Mouse (Mus musculus) adrenal gland, adult 8-10 months (tissue): ENCODE measurements at regions not wholly inside any gene's neighbourhood (a gene's known extent, or its start where the extent isn't known, plus 50 kb on each side); places are given as distances from the start of the nearest gene placed in this dataset.
A peak's percentile ranks its signal among the peaks of the same experiment; 100 is the strongest.

Source experiments
- DNase-seq: peaks from one replicate; pipeline ENCODE4 v3.0.0; 2022

DNA sequence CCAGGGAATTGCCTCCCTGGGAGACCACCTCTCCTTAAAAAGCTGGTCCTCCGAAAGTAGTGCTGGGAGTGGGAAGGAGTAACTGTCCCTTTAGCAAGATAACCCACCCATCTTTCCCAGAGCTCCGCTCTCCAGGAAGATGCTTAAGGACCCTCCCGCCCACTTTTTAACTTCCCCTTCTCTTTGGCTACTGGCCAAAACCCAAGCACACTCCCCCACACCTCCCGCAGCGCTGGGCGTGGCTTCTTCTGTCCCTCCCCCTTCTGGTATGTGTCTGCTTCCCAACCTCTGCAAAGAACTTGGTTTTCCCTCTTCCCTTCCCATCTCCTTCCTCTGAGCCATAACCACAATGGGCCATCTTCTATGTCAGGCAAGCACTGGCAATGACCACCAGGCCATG lies 85.4 kb downstream of the Rpap3 start:
- no peak for DNase-seq

DNA sequence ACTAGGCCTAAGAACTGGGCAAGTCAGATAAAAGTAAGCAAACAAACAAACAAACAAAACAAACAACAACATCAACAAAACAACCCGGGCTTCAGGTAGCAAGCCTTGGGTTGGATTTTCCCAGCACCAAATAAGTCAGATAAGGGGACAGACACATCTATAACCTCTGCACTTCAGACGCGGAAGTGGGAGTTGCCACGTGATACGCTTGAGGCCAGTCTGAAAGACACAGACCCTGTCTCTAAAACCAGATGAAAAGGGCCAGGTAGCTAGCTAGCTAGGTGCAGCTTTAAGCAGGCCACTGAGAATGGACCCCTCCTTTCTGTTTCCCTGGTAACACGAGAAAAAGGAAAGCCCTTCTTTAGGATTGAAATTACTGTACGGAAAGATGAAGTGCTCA lies 85.9 kb downstream of the Rpap3 start:
- no peak for DNase-seq

DNA sequence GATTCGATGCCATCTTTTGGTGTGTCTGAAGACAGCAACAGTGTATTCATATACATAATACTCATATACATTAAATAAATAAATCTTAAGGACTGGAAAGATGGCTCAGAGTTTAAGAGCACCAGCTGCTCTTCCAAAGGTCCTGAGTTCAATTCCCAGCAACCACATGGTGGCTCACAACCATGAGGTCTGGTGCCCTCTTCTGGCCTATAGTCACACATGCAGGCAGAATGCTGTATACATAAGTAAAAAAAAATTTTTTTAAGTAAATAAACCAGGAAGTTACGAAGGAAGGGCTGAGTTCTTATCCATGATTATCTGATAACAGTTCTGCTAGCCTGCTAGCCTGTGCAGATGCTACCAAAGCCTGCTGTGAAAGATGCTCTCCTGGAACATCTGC lies 93.3 kb downstream of the Rpap3 start:
- DNase-seq: no peak

DNA sequence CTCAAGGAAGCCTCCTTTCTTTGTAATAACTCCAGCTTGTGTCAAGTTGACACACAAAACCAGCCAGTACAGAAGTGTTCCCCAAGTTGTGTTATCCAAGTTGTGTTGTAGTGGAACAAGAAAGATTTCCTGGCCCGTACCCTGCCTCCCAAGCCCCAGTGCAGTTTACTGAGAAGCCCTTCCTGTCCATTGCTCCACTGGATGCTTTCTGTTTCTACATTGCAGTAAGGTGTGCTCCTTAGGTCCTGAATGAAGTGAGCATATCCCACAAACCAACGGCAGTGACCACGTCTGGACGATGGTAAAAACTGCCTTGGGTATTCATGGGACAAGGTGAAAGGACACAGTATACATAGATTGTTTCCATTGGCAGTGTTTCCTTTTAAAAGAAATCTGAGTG lies 94.9 kb downstream of the Rpap3 start:
- no peak for DNase-seq

DNA sequence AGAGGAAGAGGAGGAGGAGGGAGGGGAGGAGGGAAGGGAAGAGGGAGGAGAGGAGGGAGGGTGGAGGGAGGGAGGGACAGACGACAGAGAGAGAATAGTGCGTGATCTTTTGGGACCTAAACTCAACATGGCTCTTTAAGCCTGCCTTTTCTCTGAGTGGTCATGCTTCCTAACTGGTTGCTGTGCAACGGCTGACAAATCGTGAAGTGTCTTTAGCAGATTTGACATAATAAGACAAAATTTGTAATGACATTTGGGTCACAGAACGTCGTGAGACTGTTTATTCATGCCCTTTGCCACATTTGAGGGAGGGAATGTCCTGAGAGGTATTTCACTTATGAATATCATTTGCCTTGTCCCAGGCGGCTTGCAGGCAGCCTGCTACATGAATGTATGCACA lies 96.1 kb downstream of the Rpap3 start:
- DNase-seq: no peak

DNA sequence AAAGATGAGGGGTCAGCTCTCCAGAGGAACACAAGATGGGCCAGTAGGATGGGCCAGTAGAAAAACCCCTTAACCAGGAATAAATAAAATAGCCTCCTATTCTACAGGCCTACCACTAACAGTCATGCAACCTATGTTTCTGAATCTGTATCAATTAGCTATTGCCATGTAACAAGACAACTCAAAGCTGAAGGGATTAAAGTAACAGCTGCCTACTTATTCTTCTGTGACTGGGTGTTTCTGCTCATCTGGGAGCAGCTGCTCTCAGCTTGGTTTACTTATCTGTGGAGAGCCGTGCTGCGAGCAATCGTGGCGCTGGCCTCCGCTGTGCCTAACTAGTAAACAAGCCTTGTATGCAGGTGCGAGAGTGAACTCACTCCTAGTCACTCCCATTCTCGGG lies 97.0 kb downstream of the Rpap3 start:
- DNase-seq: no peak

DNA sequence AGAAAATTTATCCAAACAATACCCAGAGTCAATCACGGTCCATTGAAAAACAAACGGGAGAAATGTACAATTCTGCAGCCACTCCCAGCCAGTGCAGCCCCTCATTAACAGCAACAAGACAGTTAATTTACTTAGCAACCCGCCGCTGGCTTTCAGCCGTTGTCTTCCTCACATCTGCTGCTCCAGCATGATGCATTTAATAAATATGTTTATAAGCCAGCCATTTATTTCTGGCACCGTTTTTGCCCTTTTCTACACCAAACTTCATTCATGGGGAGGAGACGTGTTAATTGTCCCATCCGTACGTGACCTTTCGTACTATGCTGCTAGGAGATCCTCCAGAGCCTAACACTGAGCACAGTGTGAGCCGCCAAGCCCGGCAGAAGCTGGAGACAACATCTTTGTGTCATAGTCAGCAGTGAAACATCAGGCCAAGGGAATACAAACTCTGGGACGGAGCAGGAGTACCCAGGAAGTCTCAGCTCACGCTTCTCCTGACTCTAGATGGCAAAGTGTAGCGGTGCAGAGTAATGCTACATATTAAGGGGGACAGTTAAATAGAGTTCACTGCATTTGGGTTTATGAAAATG lies 97.9 kb downstream of the Rpap3 start:
- no peak for DNase-seq

DNA sequence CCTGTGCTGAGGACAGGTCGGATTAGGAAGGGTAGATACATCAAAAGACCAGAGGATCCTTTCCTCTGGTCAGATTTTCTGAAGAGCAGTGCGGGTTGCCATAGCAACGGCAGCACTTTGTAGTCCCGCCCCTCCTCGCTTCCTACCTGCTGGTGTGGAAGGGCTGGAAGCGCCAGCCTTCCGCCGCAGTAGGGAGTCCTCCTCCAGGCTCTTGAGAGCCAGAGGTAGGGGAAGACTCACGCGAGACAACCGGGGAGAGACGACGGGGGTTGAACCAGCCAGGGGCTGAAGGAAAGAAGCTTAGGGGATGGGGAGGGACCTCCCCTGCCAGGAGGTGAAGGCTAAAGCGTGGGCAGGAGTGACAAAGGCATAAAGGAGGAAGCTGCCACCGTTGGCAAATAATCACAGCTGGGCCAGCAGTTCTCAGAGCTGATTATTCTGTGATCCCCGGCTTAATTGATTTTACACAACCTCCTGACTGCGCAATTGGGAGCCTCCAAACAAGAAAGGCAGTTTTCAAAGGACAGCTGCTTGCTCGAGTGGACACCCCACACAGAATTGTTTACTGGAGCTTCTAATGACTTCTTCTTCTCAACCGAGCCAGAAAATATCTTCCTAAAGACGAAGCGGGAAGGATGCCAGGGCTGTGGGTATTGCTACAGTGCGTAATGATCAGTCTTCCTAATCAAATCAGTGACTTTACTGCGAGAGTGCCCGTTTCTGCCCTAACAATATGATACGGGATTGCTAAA lies 98.8 kb downstream of the Rpap3 start:
- no peak for DNase-seq

DNA sequence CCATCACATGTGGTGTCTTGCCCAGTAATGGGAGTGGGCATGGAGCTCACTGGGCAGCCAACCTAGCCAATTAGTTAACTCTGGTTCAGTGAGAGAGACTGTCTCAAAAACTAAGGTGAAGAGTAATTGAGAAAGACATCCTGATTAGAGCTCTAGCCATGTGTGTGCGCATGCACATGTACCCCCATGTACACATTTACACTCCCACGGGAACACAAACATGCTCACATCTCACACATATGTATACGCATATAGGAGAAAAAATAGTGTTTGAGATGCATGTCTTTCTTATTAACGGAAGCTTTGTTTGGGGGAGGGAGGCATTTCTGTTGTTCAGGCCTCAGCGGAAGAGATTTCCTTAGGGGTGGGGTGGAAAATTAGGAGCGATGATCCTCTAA lies 99.4 kb downstream of the Rpap3 start:
- DNase-seq: no peak

DNA sequence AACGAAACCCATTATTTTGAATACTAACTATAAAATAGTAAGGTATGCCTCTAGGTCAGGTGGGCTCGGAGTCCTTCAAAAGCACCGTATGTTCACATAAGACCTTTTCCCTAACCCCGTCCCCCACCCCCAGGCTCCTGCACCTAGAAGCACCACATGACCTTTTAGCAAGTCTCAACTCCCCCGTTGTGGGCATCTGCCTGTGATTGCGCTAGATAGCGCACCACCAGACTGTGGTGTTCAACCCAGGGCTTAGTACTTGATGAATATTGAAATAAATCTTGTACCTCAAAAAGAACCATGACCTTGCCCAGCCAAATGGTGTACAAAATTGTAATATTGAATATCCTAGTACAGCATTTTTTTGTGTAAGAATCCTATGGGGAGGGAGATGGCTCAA lies 99.8 kb downstream of the Rpap3 start:
- DNase-seq: no peak

DNA sequence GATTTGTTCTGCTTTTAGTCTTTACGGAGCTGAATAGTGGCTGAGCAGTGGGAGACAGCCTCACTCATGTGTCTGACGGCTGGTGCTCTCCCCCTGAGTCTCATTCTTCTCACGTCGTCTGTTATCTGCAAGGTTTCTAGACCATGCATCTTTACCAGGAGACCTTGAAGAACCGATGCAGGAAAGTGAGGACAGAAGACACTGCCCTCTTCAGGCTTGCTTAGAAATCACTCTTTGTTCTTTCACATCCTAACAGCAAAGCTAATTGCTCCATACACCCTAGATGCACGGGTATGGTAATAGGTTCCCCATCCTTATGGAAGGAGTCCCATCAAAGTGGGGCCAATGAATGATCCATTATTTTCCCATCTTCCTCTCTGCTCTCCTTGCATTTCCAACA lies 102.1 kb downstream of the Rpap3 start:
- no peak for DNase-seq

DNA sequence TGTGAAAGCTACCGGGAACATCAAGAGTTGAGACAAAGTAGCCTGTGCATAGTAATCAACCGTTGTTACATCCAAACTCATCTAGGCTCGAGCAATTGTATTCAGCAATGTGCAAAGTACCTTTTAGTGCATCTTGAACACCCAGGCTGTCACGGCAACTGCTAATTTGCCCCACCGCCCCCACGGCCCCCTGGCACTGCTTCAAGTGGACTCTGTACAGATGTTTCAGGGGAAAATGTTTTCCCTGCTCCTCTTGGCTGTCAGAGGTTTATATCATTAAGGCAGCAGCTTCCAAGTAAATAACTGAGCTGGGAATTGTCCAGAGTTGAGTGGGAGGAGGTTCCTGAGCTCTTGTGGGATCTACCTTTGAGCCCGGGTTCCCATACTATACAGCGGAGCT lies 107.4 kb downstream of the Rpap3 start:
- DNase-seq: no peak

DNA sequence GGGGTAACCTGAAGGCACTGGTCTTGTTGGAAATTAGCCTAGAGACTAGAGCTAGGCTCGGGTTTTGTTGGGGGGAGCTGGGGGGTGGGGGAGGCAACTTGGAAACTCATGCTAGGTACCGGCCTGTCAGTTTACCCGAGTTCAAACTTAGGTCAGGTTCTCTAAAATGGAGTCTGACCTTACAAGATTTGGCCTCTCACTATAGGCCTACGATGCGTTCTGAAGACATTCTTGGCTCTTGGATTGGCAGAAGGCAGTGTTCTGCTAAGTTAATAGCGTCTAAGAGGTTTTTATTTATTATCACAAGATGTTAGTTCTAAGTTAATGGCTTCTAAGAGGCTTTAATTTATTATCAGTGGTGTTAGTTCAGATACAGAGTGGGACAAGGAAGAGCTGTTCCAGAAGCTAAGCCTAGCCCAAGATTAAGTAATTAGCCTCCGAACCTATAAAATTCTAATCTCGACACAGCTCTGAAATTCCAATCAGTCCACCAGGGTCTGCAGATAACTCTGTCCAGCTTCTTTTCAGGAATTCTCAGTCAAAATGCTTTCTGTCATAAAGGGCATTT lies 109.0 kb downstream of the Rpap3 start:
- DNase-seq: no peak

DNA sequence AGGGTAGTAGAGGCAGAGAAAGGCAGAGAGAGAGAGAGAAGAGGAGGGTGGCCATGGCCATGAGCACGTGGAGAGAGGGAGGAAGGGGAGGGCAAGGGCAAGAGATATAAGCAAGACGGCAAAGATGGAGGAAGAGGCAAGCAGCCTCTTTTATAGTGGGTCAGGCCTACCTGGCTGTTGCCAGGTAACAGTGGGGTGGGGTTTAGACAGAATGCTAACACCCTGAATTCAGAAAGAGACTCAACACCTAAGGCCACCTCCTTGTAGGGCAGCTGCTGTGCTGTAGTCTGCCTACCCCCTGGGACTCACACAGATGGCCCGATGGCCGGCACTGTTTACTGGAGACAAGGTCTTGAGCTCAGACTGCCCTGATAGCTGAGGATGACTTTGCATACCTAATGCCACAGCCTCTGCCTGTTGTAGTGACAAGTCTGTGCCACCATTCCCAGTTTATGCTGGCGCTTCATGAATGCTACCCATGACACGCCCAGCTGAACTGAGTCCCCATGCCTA lies 110.3 kb downstream of the Rpap3 start:
- no peak for DNase-seq

DNA sequence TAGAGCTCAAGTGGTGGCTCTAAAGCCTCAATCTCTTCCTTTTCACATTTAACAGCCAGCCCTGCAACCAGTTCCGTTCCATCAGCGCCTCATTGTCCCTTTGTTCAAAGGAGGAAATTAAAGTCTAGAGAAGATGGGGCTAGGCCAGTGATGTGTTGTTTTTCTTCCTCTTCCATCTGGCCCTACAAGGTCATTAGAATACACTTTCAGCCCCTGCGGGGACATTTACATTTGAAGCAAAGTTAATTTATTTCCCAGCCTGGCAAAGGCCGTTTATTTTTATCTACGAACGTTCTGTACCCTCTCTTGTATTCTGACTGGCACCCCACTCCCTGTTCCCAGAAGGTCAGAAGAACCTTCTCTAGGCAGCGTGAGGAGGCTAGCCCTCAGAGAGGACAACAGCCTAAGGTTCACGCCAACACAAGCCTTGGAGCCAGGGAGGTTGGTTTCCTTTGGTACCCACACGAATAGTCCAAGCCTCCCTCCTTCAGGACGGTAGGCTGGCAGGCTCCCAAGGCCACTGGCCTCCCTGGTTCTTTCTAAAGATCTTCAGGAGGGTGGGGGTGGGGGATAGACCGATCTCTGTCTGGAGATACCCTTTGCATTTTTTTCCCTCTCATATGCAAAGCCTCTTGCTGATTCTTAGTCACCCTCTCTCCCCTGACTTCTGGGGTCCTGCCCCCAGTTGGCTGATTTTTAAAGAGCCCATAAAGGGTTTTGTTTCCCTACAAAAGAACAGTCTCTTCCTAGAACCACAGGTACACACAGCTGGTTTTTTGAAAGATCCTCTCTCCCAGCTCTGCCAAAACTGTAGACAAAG lies 111.6 kb downstream of the Rpap3 start:
- DNase-seq: no peak

DNA sequence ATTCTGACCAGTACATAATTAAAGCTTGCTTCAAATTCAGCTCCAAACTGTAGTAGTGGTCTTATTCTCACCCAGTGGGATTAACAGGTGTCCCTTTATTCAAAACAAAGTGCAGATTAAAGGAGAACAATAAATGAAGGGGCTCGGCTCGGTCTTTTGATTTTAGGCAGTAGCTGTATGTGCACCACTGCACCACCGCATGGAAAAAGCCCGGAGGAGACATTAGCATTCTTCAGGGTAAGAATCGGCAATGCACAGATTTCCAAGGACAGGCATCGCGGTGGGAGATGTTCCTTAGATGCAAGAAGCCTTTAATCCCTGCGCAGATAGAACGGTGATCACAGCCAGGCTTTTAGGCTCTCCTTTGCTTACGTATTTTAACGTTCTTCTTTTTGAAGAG lies 112.8 kb downstream of the Rpap3 start:
- DNase-seq: no peak

DNA sequence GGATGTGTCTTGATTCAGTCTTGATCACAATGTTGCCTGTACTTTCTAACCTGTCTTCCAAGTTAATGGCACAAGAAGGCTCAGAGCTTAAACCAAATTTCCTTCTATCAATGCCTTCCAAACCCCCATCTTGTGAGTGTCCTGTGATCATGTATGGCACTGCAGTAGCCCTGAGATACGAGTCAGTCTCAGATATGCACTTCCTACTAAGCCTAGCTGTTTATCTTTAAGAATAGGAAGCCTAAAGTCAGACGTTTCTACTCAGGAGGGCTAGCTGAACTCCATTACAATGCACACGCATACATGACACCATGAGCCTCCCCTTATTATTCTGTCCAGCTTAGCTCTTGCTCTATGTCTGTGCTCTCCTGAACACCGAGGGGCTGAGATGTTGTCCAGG lies 114.2 kb downstream of the Rpap3 start:
- no peak for DNase-seq

DNA sequence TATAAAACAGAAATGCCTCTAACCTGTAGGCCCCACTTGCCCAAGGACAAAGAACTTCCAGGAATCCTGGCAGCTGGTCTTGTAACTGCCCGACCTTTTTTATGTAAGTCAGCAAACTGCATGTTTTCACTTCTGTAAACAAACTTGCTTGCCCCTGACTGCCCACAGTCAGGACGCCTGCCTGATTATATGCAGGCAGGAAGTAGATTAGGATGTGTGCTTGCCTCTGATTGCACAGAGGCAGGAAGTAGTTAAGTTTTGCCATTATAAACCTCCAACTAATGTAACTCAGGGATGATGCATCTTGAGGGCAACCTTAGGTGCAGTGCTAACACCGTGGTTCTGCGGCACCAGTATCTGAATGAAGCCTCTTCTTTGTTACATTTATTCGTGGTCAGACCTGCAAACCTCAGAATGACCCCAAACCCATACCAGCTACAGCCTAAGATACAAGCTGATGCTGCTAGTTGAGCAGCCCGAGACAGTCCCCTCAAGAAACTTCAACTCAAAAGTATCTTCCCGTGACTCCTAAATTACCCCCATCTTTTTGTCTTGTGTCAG lies 114.8 kb downstream of the Rpap3 start:
- no peak for DNase-seq

DNA sequence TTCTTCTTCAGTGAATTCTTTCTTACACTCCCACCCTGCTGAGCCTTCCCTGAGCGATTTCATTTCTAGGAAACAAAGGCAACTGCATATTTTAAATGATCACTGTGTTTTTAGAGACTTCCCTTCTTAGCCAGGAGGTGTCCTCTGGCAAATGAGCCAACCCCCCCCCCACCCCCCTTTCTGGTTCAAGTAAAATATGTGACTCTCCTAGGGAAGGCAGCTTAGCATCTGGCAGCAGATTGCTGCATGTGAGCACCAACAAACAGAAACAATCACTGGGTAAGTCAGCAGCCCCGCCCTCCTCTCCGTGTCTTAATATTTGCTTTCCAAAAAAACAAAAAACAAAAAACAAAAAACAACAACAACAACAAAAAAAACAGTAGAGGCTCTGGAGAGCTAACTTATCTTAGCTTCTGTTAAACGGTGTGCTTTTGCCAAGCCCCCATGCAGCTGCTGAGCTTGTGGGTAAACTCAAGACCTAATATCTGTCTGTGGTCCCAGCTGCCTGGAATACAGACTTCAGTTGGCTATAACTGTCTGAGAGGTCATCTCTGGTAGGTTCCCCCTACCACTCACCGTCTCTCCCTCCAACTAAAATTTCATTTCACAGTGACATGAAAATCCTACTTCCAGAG lies 117.9 kb downstream of the Rpap3 start:
- no peak for DNase-seq

DNA sequence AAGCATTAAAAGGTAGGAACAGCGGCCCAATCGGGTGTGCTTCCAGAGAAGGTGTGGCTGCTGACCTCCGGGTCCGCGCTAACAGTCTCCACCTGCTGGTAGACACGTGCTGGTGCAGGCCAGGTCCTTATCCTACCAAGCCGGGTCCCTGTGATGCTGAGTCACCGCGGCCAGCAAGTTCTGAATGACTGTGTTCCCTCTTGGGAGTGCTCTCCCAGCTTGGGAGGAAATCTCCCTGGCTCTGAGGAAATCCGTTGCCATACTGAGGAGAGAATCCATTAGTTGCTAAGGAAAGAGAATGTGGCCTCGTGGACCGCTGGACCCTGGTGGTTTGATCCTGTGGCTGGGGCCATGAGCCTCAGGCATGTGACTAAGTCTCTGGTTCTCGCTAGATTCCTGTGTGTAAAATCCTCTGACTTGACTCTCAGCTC lies 123.9 kb downstream of the Rpap3 start:
- DNase-seq: peak; percentile 84

DNA sequence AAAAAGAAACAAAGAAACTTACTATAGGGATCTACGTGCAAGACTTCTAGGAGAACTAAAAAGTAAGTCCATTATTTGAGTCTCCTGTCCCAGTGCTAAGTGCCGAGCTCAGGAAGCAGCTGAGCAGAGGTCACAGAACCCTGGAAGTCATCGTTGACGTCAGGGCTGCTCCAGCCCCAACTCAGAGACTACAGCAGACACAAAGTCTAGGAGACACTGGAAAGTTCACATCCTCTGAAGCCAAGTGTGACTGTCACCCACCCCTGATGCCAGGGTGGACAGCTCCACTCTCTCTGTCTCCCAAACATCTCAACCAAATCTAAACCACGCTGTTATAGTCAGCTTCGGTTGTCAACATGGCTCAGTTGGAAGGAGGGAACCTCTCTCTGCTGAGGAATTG lies 124.9 kb downstream of the Rpap3 start:
- DNase-seq: peak; percentile 30

DNA sequence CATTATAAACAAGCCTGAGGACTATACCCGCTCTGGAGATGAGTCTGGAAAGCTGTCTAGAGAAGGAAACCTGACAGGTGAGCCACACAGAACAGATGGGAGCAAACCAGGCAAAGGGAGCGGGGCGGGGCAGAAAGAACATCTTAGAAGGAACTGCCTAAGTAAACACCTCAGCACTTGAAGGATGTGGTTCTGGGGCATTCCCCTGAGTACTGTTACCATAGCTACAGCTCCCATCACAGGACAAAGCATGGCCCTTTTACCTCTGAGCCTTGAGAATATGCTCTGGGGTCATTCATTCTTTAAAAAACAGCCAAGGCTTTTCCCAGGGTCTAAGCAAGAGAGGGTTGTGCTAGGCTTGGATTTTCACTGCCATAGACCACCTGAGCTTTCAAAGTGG lies 127.6 kb downstream of the Rpap3 start:
- no peak for DNase-seq
